In the genomic region with DNA sequence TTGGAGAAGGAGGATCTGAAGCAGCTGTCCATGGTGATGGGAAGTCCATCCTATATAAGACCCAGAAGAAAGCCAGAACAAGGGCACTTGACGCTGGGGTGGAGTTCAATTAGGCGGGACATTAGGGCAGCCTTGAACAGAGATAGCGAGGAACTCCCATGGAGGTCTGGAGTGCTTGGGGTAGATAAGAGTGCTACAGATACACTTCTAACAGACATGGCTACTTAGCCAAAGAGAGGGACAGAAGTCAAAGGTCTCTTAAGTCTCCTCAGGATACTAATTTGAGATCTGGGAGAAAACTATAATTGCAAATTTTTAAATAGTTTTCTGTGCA, we compare ENCODE assay signal across 13 mouse cellular contexts.
DNase-seq lines count a peak whose midpoint lies in the region; ATAC-seq and TF ChIP-seq lines count a peak whose summit lies in the region.
"Had no signal": no experiment of that assay in that cellular context is flagged by ENCODE, and none has a peak within 500 bp of the region (broad histone marks: within the 10 kb centered on the region; RNA-seq: fewer than 3 reads in every experiment).

No protein-coding gene starts in this region.

- no peaks in the 10 kb centered on the region for H3K27me3 ChIP-seq in forebrain, embryonic 10.5 days (ENCODE audit: poor library complexity, severe bottlenecking)
- H3K27me3 ChIP-seq in forebrain, embryonic 14.5 days (replicated peaks; ENCODE audit: control insufficient read depth, insufficient read depth, low read length), result no peaks in the 10 kb centered on the region
- H3K27me3 ChIP-seq in intestine, embryonic 16.5 days (replicated peaks; ENCODE audit: control insufficient read depth, insufficient read depth, low read length), result no peaks in the 10 kb centered on the region
- no peaks in the 10 kb centered on the region for H3K27me3 ChIP-seq in stomach, embryonic 14.5 days (ENCODE audit: control insufficient read depth, insufficient read depth, low read length)

- no peaks in the 10 kb centered on the region for H3K9me3 ChIP-seq in forebrain, embryonic 10.5 days
- no peaks in the 10 kb centered on the region for H3K9me3 ChIP-seq in forebrain, embryonic 14.5 days (replicated peaks; ENCODE audit: control insufficient read depth, low read length)
- H3K9me3 ChIP-seq in intestine, embryonic 16.5 days (ENCODE audit: control insufficient read depth, low read length), result no peaks in the 10 kb centered on the region
- no peaks in the 10 kb centered on the region for H3K9me3 ChIP-seq in stomach, embryonic 14.5 days (ENCODE audit: control insufficient read depth, low read depth, low read length)
- H3K9me3 ChIP-seq: limb, embryonic 10.5 days had no signal

- intact Hi-C loops in left cerebral cortex, adult 2 months (cut with DNase I), result no loop called here
- intact Hi-C loops in left cerebral cortex, postnatal 14 days (cut with DNase I), result no loop called here
- intact Hi-C loops in gastrocnemius, postnatal 36 days (cut with DNase I), result no loop called here

- WGBS in forebrain, embryonic 10.5 days, result 90% methylated on average over 3 of the region's 3 CpGs
- WGBS in forebrain, embryonic 14.5 days, result 89% methylated on average over 3 of the region's 3 CpGs
- WGBS in intestine, embryonic 16.5 days, result 80% methylated on average over 3 of the region's 3 CpGs
- WGBS in stomach, embryonic 14.5 days, result 77% methylated on average over 3 of the region's 3 CpGs

- DNase-seq in forebrain, embryonic 10.5 days (ENCODE audit: extremely low spot score, low spot score), result no peak
- no peak for DNase-seq in forebrain, embryonic 14.5 days (ENCODE audit: low spot score)
- no peak for DNase-seq in left cerebral cortex, adult 2 months (ENCODE audit: extremely low spot score in 1 of 2, low spot score in 2 of 2)
- no peak for DNase-seq in left cerebral cortex, postnatal 14 days (ENCODE audit: low spot score in 2 of 2)
- no peak for DNase-seq in spleen, adult 12 weeks (ENCODE audit: low spot score)
- no peak for DNase-seq in gastrocnemius, postnatal 36 days
- DNase-seq: gastrocnemius, adult 2 months; kidney, adult 2 months; thymus, adult 18-20 months had no signal

- H3K27ac ChIP-seq in forebrain, embryonic 10.5 days, result peak overlapping the region; percentile 6; the same call in 1 of the 2 replicates
- no peak overlapping the region for H3K27ac ChIP-seq in forebrain, embryonic 14.5 days (ENCODE audit: low read depth, low read length)
- H3K27ac ChIP-seq in left cerebral cortex, adult 2 months, result peak overlapping the region; percentile 53; the same call in 1 of the 2 replicates
- no peak overlapping the region for H3K27ac ChIP-seq in intestine, embryonic 16.5 days (ENCODE audit: low read length)
- no peak overlapping the region for H3K27ac ChIP-seq in stomach, embryonic 14.5 days (ENCODE audit: low read length)
- H3K27ac ChIP-seq: gastrocnemius, adult 2 months; limb, embryonic 10.5 days had no signal

- ATAC-seq in forebrain, embryonic 14.5 days, result no peak
- peak; percentile 62 for ATAC-seq in intestine, embryonic 16.5 days
- peak; percentile 67; the same call in 1 of the 2 replicates for ATAC-seq in stomach, embryonic 14.5 days (ENCODE audit: insufficient number of reproducible peaks, insufficient read depth, low FRiP score, low read depth)
- ATAC-seq: activated CD4-positive, CD25-positive, alpha-beta regulatory T cell, adult 4 months had no signal

- H3K4me3 ChIP-seq in forebrain, embryonic 10.5 days, result no peak overlapping the region
- H3K4me3 ChIP-seq in forebrain, embryonic 14.5 days (ENCODE audit: low read depth, low read length), result no peak overlapping the region
- no peak overlapping the region for H3K4me3 ChIP-seq in left cerebral cortex, adult 2 months
- no peak overlapping the region for H3K4me3 ChIP-seq in intestine, embryonic 16.5 days (ENCODE audit: low read length)
- H3K4me3 ChIP-seq in stomach, embryonic 14.5 days (ENCODE audit: low read depth, low read length), result no peak overlapping the region
- H3K4me3 ChIP-seq: gastrocnemius, adult 2 months; limb, embryonic 10.5 days had no signal

- no peak overlapping the region for H3K4me2 ChIP-seq in forebrain, embryonic 14.5 days (ENCODE audit: low read length)
- no peak overlapping the region for H3K4me2 ChIP-seq in intestine, embryonic 16.5 days (ENCODE audit: low read depth, low read length)
- H3K4me2 ChIP-seq in stomach, embryonic 14.5 days (replicated peaks; ENCODE audit: low read depth, low read length), result no peak overlapping the region

- no peaks in the 10 kb centered on the region for H3K36me3 ChIP-seq in forebrain, embryonic 10.5 days (replicated peaks)
- no peaks in the 10 kb centered on the region for H3K36me3 ChIP-seq in forebrain, embryonic 14.5 days (ENCODE audit: control insufficient read depth, insufficient read depth, low read length)
- no peaks in the 10 kb centered on the region for H3K36me3 ChIP-seq in intestine, embryonic 16.5 days (ENCODE audit: control insufficient read depth, insufficient read depth, low read length)
- H3K36me3 ChIP-seq in stomach, embryonic 14.5 days (ENCODE audit: control insufficient read depth, insufficient read depth, low read length), result no peaks in the 10 kb centered on the region
- H3K36me3 ChIP-seq: limb, embryonic 10.5 days had no signal

- H3K4me1 ChIP-seq in forebrain, embryonic 10.5 days, result peaks cover 26% of the 10 kb centered on the region
- peaks cover 15% of the 10 kb centered on the region for H3K4me1 ChIP-seq in forebrain, embryonic 14.5 days (ENCODE audit: control insufficient read depth, insufficient read depth, low read length)
- H3K4me1 ChIP-seq in intestine, embryonic 16.5 days (ENCODE audit: control insufficient read depth, insufficient read depth, low read length), result no peaks in the 10 kb centered on the region
- H3K4me1 ChIP-seq in stomach, embryonic 14.5 days (ENCODE audit: control insufficient read depth, insufficient read depth, low read length), result no peaks in the 10 kb centered on the region

- H3K9ac ChIP-seq in forebrain, embryonic 14.5 days (ENCODE audit: low read length), result no peak overlapping the region
- H3K9ac ChIP-seq in intestine, embryonic 16.5 days (ENCODE audit: low read depth, low read length), result no peak overlapping the region
- H3K9ac ChIP-seq in stomach, embryonic 14.5 days (replicated peaks; ENCODE audit: low read depth, low read length), result no peak overlapping the region

- no peak for TF ChIP-seq CTCF in left cerebral cortex, adult 2 months (IDR thresholded peaks at IDR 0.05)

Comparison
In these comparisons a context has a peak if more than half of its experiments do, and no peak if none do; other contexts are left out.
1. H3K27ac ChIP-seq: peak in forebrain, embryonic 10.5 days (single experiment) and left cerebral cortex, adult 2 months (single experiment); none in forebrain, embryonic 14.5 days (single experiment), intestine, embryonic 16.5 days (single experiment) and stomach, embryonic 14.5 days (single experiment).